Mouse (Mus musculus): ENCODE results near the gene Prdm8. TPM values are rescaled to one million over a fixed set of nuclear protein-coding genes. Genes with fewer than 3 reads are reported as not detected.

Prdm8 gene
- polyA plus RNA-seq, 1 experiment from 2014 or later, result 4.9 TPM

DNA sequence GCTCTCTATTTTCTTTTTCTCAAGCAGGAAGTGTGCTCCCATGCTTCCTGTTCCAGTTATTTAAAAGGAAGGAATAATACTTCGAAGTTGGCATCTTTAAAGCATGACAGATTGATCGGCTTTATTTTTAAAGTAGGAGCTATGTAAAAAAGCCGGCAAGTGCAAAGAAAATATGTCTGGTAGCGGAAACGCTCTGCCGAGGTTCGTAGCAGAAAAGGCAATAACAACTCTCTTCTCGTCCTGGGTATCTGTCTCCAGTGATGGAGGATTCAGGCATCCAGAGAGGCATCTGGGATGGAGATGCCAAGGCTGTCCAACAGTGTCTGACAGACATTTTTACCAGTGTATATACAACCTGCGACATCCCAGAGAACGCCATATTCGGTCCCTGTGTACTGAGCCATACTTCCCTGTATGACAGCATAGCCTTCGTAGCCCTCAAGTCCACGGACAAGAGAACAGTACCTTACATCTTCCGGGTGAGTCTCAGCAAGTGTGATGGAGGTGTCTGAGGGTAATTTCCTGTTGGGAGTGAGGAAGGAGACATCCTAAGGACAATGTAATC lies 16.1 kb downstream of the Prdm8 start:
- Histone ChIP-seq H3K4me3 (replicated peaks; ENCODE audit: low read length) (peak overlapping the region; percentile 55), H3K36me3 (replicated peaks; ENCODE audit: control insufficient read depth, insufficient read depth) (no peaks in the 10 kb centered on the region), H3K9ac (peak overlapping the region; percentile 46), H3K9me3 (ENCODE audit: control insufficient read depth, low read length) (no peaks in the 10 kb centered on the region), H3K4me1 (replicated peaks; ENCODE audit: control insufficient read depth, insufficient read depth, low read length) (peaks cover 25% of the 10 kb centered on the region), H3K4me2 (replicated peaks) (peak overlapping the region; percentile 86), H3K27me3 (ENCODE audit: control insufficient read depth, insufficient read depth, low read length) (peaks cover 71% of the 10 kb centered on the region), H3K27ac (peak overlapping the region; percentile 4; the same call in 1 of the 2 replicates)
- DNase-seq (ENCODE audit: low spot score) (peak; percentile 27), ATAC-seq (ENCODE audit: low FRiP score) (no peak)
- WGBS, result 4% methylated on average over 14 of the region's 14 CpGs

DNA sequence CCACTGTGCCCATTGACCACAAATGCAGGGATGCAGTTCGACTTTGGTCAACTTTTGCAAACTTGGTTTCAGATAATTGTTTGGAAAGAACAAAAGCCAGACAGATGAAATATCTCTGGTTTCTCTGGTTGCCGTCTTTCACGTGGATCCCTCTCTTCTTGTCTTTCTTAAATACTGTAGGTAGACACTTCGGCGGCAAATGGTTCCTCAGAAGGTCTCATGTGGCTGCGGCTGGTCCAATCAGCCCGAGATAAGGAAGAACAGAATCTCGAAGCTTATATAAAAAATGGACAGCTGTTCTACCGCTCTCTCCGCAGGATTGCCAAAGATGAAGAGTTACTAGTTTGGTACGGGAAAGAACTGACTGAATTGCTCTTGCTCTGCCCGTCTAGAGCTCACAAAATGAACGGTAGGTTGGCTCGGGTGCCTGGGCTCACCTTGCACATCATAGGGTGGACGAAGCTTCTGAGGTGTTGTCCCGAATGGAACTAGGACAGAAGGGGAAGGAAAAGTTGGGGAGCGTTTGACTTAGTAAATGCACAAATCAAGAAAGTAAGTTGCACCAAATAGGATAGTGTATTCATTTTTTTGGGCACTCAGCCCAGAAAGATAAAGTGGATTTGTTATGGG lies 17.4 kb downstream of the Prdm8 start:
- peak overlapping the region; percentile 32; the same call in 1 of the 2 replicates for H3K27ac ChIP-seq
- H3K4me1 ChIP-seq (replicated peaks; ENCODE audit: control insufficient read depth, insufficient read depth, low read length), result peaks cover 32% of the 10 kb centered on the region
- H3K4me3 ChIP-seq (replicated peaks; ENCODE audit: low read length), result peak overlapping the region; percentile 55
- no peaks in the 10 kb centered on the region for H3K9me3 ChIP-seq (ENCODE audit: control insufficient read depth, low read length)
- no peak for ATAC-seq (ENCODE audit: low FRiP score)
- H3K9ac ChIP-seq, result 0 out of 2 replicates have a peak overlapping the region, but pooled peaks have one; percentile 46
- peak overlapping the region; percentile 86 for H3K4me2 ChIP-seq (replicated peaks)
- H3K36me3 ChIP-seq (replicated peaks; ENCODE audit: control insufficient read depth, insufficient read depth), result no peaks in the 10 kb centered on the region
- peaks cover 71% of the 10 kb centered on the region for H3K27me3 ChIP-seq (ENCODE audit: control insufficient read depth, insufficient read depth, low read length)
- 5% methylated on average over 17 of the region's 17 CpGs for WGBS
- DNase-seq (ENCODE audit: low spot score), result peak; percentile 35

DNA sequence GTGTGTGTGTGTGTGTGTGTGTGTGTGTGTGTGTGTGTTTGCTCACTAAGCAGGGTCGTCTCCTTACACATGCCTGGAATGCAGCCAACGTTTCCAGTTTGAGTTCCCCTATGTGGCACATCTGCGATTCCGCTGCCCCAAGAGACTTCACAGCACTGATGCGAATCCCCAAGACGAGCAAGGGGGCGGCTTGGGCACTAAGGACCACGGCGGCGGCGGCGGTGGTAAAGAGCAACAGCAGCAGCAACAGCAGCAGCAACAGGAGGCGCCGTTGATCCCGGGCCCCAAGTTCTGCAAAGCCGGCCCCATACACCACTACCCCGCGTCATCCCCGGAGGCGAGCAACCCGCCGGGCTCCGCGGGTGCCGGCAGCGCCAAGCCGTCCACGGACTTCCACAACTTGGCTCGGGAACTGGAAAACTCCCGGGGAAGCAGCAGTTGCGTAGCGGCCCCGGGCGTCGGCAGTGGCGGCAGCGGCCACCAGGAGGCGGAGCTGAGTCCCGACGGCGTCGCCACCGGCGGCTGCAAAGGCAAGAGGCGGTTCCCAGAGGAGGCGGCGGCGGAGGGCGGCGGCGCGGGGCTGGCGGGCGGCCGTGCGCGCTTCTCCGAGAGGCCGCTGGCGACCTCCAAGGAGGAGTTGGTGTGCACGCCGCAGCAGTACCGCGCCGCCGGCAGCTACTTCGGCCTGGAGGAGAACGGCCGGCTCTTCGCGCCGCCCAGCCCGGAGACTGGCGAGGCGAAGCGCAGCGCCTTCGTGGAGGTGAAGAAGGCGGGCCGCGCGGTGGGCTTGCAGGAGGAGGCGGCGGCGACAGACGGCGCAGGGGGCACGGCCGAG lies 18.2 kb downstream of the Prdm8 start:
- H3K4me1 ChIP-seq (replicated peaks; ENCODE audit: control insufficient read depth, insufficient read depth, low read length), result peaks cover 26% of the 10 kb centered on the region; the same call in 1 of the 2 replicates
- H3K4me2 ChIP-seq (replicated peaks), result peak overlapping the region; percentile 86

DNA sequence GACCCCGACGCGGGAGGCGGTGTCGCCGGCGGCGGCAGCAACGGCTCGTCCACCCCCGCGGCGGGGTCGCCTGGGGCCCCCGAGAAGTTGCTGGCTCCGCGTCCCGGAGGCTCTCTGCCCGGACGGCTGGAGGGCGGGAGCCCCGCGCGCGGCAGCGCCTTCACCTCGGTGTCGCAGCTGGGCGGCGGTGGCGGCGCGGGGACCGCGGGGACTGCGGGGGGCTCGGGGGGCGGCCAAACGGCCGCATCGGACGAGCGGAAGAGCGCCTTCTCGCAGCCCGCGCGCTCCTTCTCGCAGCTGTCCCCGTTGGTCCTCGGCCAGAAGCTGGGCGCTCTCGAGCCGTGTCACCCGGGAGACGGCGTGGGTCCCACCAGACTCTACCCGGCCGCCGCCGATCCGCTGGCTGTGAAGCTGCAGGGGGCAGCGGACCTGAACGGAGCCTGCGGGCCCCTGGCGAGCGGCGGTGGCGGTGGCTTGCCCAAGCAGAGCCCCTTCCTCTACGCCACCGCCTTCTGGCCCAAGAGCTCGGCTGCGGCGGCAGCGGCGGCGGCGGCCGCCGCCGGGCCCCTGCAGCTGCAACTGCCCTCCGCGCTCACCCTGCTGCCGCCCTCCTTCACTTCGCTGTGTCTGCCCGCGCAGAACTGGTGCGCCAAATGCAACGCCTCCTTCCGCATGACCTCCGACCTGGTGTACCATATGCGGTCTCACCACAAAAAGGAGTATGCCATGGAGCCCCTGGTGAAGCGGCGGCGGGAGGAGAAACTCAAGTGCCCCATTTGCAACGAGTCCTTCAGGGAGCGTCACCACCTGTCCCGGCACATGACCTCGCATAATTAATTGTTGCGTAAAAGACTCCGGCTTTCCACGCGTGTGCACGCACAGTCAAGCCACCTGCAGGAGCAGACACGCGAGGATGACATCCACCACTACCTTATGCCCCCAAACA lies 19.1 kb downstream of the Prdm8 start:
- Histone ChIP-seq H3K9me3 (ENCODE audit: control insufficient read depth, low read length) (no peaks in the 10 kb centered on the region), H3K4me1 (replicated peaks; ENCODE audit: control insufficient read depth, insufficient read depth, low read length) (peaks cover 22% of the 10 kb centered on the region; the same call in 1 of the 2 replicates), H3K4me2 (replicated peaks) (peak overlapping the region; percentile 86), H3K36me3 (replicated peaks; ENCODE audit: control insufficient read depth, insufficient read depth) (no peaks in the 10 kb centered on the region), H3K4me3 (replicated peaks; ENCODE audit: low read length) (peak overlapping the region; percentile 55), H3K9ac (peak overlapping the region; percentile 58), H3K27me3 (ENCODE audit: control insufficient read depth, insufficient read depth, low read length) (peaks cover 78% of the 10 kb centered on the region), H3K27ac (peak overlapping the region; percentile 47; the same call in 1 of the 2 replicates)
- under 1% methylated on average over 93 of the region's 106 CpGs for WGBS
- DNase-seq (ENCODE audit: low spot score) (peak; percentile 39), ATAC-seq (ENCODE audit: low FRiP score) (peak; percentile 37; the same call in 1 of the 2 replicates)

More for the DNA sequence above, 18.2 kb downstream of the Prdm8 start:
- peak; percentile 32 for ATAC-seq (ENCODE audit: low FRiP score)
- Histone ChIP-seq H3K27me3 (ENCODE audit: control insufficient read depth, insufficient read depth, low read length) (peaks cover 70% of the 10 kb centered on the region), H3K4me3 (replicated peaks; ENCODE audit: low read length) (peak overlapping the region; percentile 55), H3K9ac (peak overlapping the region; percentile 58), H3K27ac (peak overlapping the region; percentile 47; the same call in 1 of the 2 replicates), H3K36me3 (replicated peaks; ENCODE audit: control insufficient read depth, insufficient read depth) (no peaks in the 10 kb centered on the region), H3K9me3 (ENCODE audit: control insufficient read depth, low read length) (no peaks in the 10 kb centered on the region)
- peak; percentile 82 for DNase-seq (ENCODE audit: low spot score)
- WGBS, result 1% methylated on average over 79 of the region's 89 CpGs

DNA sequence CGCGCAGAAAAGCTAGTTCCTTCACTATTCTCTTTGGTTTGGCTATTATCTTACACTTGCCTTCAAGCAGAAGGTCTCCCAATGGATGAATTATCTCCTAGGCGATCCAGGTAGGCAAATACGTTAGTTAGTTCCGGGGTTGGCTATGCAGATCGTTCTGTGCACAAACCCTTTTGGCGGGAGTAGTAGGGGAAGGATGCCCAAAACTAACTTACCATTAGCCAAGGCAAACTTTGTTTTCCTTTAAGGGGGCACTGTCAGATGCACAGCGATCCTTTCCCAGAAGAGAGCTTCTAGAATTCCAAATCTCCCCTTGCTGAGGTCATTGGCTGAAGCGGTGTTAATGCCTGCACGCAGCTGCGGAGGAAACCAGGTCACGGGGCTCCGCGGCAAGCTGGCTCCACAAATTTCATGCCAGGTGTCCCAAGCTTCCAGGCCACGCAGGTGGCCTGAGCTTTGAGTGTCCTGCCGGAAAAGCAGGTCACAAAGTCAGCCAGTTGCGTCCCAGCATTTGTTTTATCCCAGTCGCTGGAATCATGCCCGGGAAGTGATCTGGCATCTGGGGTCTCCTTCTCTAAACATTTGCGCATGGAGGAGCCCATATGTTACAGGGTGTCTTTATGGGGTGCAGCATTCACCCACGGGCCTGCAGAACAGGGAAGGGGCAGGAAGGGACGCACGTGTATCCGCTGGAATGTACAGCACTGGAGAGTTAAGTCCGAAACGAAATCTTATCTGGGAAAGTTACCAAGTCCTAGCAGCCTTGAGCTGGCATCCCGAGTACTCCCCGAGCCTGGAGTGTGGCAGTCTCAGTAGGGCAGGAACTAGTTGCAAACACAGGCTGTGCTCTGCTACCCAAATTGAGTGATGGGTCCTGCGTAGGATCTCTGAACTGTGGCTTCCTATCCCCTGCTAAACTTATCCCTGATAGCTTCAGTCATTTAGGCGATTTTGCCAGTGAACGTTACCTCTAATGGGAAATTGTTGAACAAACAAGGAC lies 22.5 kb downstream of the Prdm8 start:
- Histone ChIP-seq H3K4me2 (replicated peaks) (peak overlapping the region; percentile 16), H3K27me3 (ENCODE audit: control insufficient read depth, insufficient read depth, low read length) (peaks cover 70% of the 10 kb centered on the region), H3K9me3 (ENCODE audit: control insufficient read depth, low read length) (no peaks in the 10 kb centered on the region), H3K9ac (no peak overlapping the region), H3K4me3 (replicated peaks; ENCODE audit: low read length) (no peak overlapping the region), H3K27ac (no peak overlapping the region), H3K36me3 (replicated peaks; ENCODE audit: control insufficient read depth, insufficient read depth) (no peaks in the 10 kb centered on the region), H3K4me1 (replicated peaks; ENCODE audit: control insufficient read depth, insufficient read depth, low read length) (peaks cover 16% of the 10 kb centered on the region; the same call in 1 of the 2 replicates)
- DNase-seq (ENCODE audit: low spot score) (peak; percentile 42), ATAC-seq (ENCODE audit: low FRiP score) (no peak)
- 1% methylated on average over 31 of the region's 31 CpGs for WGBS

DNA sequence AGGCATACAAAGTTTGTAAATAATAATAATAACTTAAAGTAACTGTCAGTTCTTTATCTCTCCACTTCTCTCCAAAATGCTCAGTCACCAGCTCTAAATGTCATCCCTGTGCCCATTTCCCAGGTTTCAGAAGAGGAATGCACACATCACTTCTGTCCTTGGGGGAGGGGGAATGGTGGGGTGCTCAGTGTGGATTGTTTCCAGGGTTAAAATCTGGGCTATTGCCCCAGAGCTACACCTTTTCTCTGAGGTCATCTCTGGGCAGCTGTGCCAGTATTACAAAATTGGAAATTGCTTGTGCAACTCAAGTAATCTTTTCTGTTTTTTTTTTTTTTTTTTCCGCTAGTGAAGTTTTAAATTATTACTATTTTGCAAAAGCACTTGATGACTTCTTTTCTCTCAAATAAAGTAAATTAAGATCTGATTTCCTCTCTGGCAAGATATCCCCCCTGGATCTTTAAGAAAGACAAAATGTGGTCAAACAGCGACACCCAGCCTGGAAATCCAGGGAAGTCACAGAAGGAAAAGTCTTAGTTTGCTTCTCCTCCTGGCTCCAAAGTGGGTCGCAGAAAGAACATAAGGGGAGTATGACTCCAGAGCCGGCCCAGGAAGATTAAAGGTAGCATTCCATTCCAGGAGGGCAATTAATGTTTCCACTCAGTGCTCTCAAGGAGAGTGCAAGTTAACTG lies 25.4 kb downstream of the Prdm8 start:
- DNase-seq (ENCODE audit: low spot score), result peak; percentile 24
- no peak for ATAC-seq (ENCODE audit: low FRiP score)
- Histone ChIP-seq H3K9me3 (ENCODE audit: control insufficient read depth, low read length) (no peaks in the 10 kb centered on the region), H3K27ac (no peak overlapping the region), H3K27me3 (ENCODE audit: control insufficient read depth, insufficient read depth, low read length) (peaks cover 47% of the 10 kb centered on the region), H3K36me3 (replicated peaks; ENCODE audit: control insufficient read depth, insufficient read depth) (no peaks in the 10 kb centered on the region), H3K9ac (no peak overlapping the region), H3K4me3 (replicated peaks; ENCODE audit: low read length) (no peak overlapping the region), H3K4me1 (replicated peaks; ENCODE audit: control insufficient read depth, insufficient read depth, low read length) (0 out of 2 replicates have a peak, but pooled peaks cover 9% of the 10 kb centered on the region), H3K4me2 (replicated peaks) (no peak overlapping the region)
- WGBS, result 40% methylated on average over 4 of the region's 4 CpGs

DNA sequence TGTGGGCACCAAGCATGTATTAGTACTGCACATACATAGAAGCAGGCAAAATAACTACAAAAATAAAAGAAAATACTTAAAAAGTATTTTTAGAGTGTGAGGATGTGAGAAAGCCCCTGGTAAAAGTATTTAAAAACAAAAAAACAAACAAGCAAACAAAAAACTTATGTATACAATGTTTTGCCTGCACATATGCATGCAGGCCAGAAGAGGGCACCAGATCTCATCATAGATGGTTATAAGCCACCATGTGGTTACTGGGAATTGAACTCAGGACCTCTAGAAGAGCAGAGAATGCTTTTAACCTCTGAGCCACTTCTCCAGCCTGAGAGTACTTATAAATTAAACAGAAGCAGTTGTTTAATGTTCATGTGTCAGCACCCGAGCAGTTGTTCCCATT lies 28.0 kb downstream of the Prdm8 start:
- Histone ChIP-seq H3K4me3 (replicated peaks; ENCODE audit: low read length) (no peak overlapping the region), H3K27ac (no peak overlapping the region), H3K27me3 (ENCODE audit: control insufficient read depth, insufficient read depth, low read length) (peaks cover 23% of the 10 kb centered on the region), H3K4me1 (replicated peaks; ENCODE audit: control insufficient read depth, insufficient read depth, low read length) (no peaks in the 10 kb centered on the region), H3K9me3 (ENCODE audit: control insufficient read depth, low read length) (no peaks in the 10 kb centered on the region), H3K36me3 (replicated peaks; ENCODE audit: control insufficient read depth, insufficient read depth) (no peaks in the 10 kb centered on the region), H3K9ac (no peak overlapping the region), H3K4me2 (replicated peaks) (no peak overlapping the region)
- DNase-seq (ENCODE audit: low spot score) (no peak), ATAC-seq (ENCODE audit: low FRiP score) (no peak)
- WGBS, result 95% methylated on average over 1 of the region's 1 CpGs

All from hindbrain, embryonic 14.5 days (tissue).